Mouse (Mus musculus): ENCODE results near the gene Fkbp14. TPM values are rescaled to one million over a fixed set of nuclear protein-coding genes. Genes with fewer than 3 reads are reported as not detected.

The Fkbp14 gene
- polyA plus RNA-seq, 1 experiment from 2014 or later = 19.6 TPM

DNA sequence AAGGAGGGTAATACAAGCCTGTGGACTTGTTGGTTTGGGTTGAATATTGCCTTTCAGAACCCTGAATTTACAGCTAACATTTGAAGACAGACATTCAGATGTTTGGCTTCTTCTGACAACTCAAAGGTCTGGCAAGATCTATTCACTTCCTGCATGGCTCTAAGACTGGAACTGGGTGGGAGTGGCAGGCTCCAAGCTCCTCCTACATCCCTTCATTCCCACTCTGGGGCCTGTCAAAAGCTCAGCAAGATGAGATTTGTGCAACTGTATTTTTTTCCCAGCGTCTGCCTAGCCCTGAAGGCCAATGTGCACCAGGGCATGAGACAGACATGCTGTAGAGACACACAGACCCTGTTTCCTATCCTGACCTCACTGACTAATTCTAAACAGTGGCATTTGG lies 41.3 kb downstream of the Fkbp14 start:
- H3K36me3 ChIP-seq = no peaks in the 10 kb centered on the region
- H3K27me3 ChIP-seq (replicated peaks) = no peaks in the 10 kb centered on the region
- ATAC-seq (ENCODE audit: low FRiP score, low read depth) = no peak
- no peaks in the 10 kb centered on the region for H3K9me3 ChIP-seq
- no peak overlapping the region for H3K9ac ChIP-seq
- no peak overlapping the region for H3K27ac ChIP-seq
- H3K4me1 ChIP-seq = peaks cover 42% of the 10 kb centered on the region
- WGBS = 44% methylated on average over 1 of the region's 1 CpGs
- no peak overlapping the region for H3K4me2 ChIP-seq (replicated peaks)
- H3K4me3 ChIP-seq = no peak overlapping the region

GRCm38 (mm10) chr6:54554341-54555110 lies 42.6 kb downstream of the Fkbp14 start:
- 14% methylated on average over 8 of the region's 8 CpGs for WGBS
- Histone ChIP-seq H3K9ac (no peak overlapping the region), H3K27me3 (replicated peaks) (no peaks in the 10 kb centered on the region), H3K27ac (peak overlapping the region; percentile 38; the same call in 1 of the 2 replicates), H3K4me3 (no peak overlapping the region), H3K4me1 (peaks cover 42% of the 10 kb centered on the region), H3K4me2 (replicated peaks) (peak overlapping the region; percentile 26; the same call in 1 of the 2 replicates), H3K36me3 (no peaks in the 10 kb centered on the region), H3K9me3 (no peaks in the 10 kb centered on the region)
- peak; percentile 85 for ATAC-seq (ENCODE audit: low FRiP score, low read depth)

GRCm38 (mm10) chr6:54553632-54554031 lies 43.5 kb downstream of the Fkbp14 start:
- Histone ChIP-seq H3K27ac (peak overlapping the region; percentile 43; the same call in 1 of the 2 replicates), H3K4me1 (peaks cover 50% of the 10 kb centered on the region), H3K9me3 (no peaks in the 10 kb centered on the region), H3K9ac (no peak overlapping the region), H3K27me3 (replicated peaks) (no peaks in the 10 kb centered on the region), H3K4me3 (no peak overlapping the region), H3K36me3 (no peaks in the 10 kb centered on the region), H3K4me2 (replicated peaks) (no peak overlapping the region; the same call in 1 of the 2 replicates)
- 60% methylated on average over 2 of the region's 2 CpGs for WGBS
- ATAC-seq (ENCODE audit: low FRiP score, low read depth) = no peak

GRCm38 (mm10) chr6:54552721-54553413 lies 44.2 kb downstream of the Fkbp14 start:
- WGBS = 31% methylated on average over 9 of the region's 9 CpGs
- Histone ChIP-seq H3K9ac (no peak overlapping the region), H3K27me3 (replicated peaks) (no peaks in the 10 kb centered on the region), H3K9me3 (no peaks in the 10 kb centered on the region), H3K4me3 (no peak overlapping the region), H3K4me1 (peaks cover 55% of the 10 kb centered on the region), H3K36me3 (no peaks in the 10 kb centered on the region), H3K4me2 (replicated peaks) (no peak overlapping the region), H3K27ac (no peak overlapping the region)
- peak; percentile 49 for ATAC-seq (ENCODE audit: low FRiP score, low read depth)

DNA sequence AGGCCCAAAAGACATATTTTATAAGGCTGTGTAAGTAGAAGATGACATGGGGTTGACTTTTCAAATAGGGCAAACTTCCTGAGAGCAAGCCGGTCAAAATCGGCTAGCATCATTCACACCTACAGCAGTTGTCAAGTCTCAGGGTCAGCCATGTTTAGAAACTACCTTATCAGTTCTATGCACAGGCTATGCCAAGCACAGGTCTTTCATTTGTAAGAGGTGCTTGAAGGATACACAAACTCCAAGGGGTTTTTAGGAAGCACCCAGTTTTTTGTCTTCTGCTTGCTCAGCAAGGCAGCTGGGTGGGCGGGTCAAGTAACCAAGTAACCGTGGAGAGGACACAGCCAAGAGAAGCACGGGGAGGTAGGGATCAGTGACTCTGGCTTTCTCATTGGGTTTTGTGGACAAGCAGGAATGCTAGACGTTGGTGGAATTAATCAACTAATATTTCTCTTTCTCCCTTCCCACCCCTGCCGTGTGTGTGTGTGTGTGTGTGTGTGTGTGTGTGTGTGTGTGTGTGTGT lies 46.2 kb downstream of the Fkbp14 start:
- H3K27me3 ChIP-seq (replicated peaks) = no peaks in the 10 kb centered on the region
- no peak for ATAC-seq (ENCODE audit: low FRiP score, low read depth)
- no peak overlapping the region for H3K4me2 ChIP-seq (replicated peaks)
- WGBS = 68% methylated on average over 7 of the region's 7 CpGs
- no peaks in the 10 kb centered on the region for H3K36me3 ChIP-seq
- no peaks in the 10 kb centered on the region for H3K9me3 ChIP-seq
- H3K4me3 ChIP-seq = no peak overlapping the region
- H3K4me1 ChIP-seq = peaks cover 54% of the 10 kb centered on the region
- H3K9ac ChIP-seq = no peak overlapping the region
- no peak overlapping the region for H3K27ac ChIP-seq

DNA sequence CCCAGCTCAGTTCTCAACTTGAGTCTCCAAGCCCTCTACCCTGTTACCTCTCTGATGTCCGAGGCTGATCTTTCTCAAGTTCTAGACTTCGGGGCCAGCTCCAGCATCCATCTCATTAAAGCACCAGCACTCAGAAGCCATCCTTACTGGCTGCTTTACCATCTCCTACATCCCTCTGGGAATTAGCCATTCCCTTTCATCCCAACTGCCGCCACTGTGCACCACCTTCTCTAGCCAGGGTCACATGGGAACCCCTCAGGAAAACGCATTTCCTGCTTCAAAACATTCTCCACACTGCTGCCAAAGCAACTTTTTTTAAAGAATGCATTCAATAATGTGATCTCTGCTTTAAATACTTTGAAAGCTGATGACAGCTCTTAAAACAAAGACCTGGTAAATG lies 47.8 kb downstream of the Fkbp14 start:
- Histone ChIP-seq H3K9ac (no peak overlapping the region), H3K4me3 (no peak overlapping the region), H3K27me3 (replicated peaks) (no peaks in the 10 kb centered on the region), H3K4me2 (replicated peaks) (no peak overlapping the region), H3K9me3 (no peaks in the 10 kb centered on the region), H3K27ac (no peak overlapping the region), H3K36me3 (no peaks in the 10 kb centered on the region; the same call in 1 of the 2 replicates), H3K4me1 (peaks cover 39% of the 10 kb centered on the region)
- no peak for ATAC-seq (ENCODE audit: low FRiP score, low read depth)
- WGBS = 69% methylated on average over 4 of the region's 4 CpGs

GRCm38 (mm10) chr6:54548314-54549019 lies 48.6 kb downstream of the Fkbp14 start:
- Histone ChIP-seq H3K27ac (no peak overlapping the region), H3K4me3 (no peak overlapping the region), H3K36me3 (peaks cover 4% of the 10 kb centered on the region), H3K4me1 (peaks cover 31% of the 10 kb centered on the region), H3K27me3 (replicated peaks) (no peaks in the 10 kb centered on the region), H3K9ac (no peak overlapping the region), H3K9me3 (no peaks in the 10 kb centered on the region), H3K4me2 (replicated peaks) (no peak overlapping the region)
- ATAC-seq (ENCODE audit: low FRiP score, low read depth) = peak; percentile 43; the same call in 1 of the 2 replicates
- 72% methylated on average over 13 of the region's 13 CpGs for WGBS

GRCm38 (mm10) chr6:54543646-54544045 lies 53.5 kb downstream of the Fkbp14 start:
- no peak overlapping the region for H3K27ac ChIP-seq
- no peaks in the 10 kb centered on the region for H3K9me3 ChIP-seq
- no peak for ATAC-seq (ENCODE audit: low FRiP score, low read depth)
- H3K4me1 ChIP-seq = peaks cover 31% of the 10 kb centered on the region
- no peaks in the 10 kb centered on the region for H3K27me3 ChIP-seq (replicated peaks)
- H3K9ac ChIP-seq = no peak overlapping the region
- H3K4me2 ChIP-seq (replicated peaks) = no peak overlapping the region
- no peak overlapping the region for H3K4me3 ChIP-seq
- WGBS = 83% methylated on average over 2 of the region's 2 CpGs
- peaks cover 7% of the 10 kb centered on the region for H3K36me3 ChIP-seq

GRCm38 (mm10) chr6:54542836-54543235 lies 54.3 kb downstream of the Fkbp14 start:
- Histone ChIP-seq H3K9ac (no peak overlapping the region), H3K27ac (no peak overlapping the region), H3K9me3 (no peaks in the 10 kb centered on the region), H3K4me2 (replicated peaks) (no peak overlapping the region), H3K27me3 (replicated peaks) (no peaks in the 10 kb centered on the region), H3K36me3 (peaks cover 7% of the 10 kb centered on the region), H3K4me1 (peaks cover 32% of the 10 kb centered on the region), H3K4me3 (no peak overlapping the region)
- 84% methylated on average over 7 of the region's 7 CpGs for WGBS
- no peak for ATAC-seq (ENCODE audit: low FRiP score, low read depth)

DNA sequence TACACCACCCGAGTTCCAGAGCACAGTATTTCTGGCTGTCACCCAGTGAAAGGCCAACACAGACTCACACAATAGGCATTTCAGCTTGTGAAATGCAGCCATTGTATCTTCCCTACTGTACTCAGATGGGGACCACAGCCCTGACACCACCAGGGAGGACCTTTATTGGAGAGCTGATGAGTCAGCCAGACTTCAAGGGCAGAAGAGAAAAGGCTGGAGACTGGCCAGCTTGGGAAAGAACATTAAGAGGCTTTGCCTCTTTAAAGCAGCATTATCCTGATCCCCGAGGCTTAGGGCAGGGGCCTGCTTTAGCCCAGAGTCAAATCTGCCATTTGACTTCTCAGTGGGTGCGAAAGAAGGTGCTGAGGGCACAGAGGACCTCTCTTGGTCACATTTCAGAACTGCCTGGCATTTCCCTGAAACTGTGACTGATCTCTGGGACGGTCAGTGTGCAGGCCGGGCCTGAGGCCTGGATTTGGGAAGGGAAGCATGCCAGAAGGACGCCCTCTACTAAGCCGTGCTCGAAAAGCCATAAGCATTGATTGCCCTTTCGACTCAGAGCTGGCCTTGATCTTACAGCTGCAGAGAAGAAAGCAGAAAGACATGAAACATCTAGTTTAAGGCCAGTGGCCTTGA lies 56.7 kb downstream of the Fkbp14 start:
- Histone ChIP-seq H3K27ac (0 out of 2 replicates have a peak overlapping the region, but pooled peaks have one; percentile 7), H3K27me3 (replicated peaks) (no peaks in the 10 kb centered on the region), H3K4me1 (peaks cover 32% of the 10 kb centered on the region), H3K4me2 (replicated peaks) (no peak overlapping the region), H3K4me3 (no peak overlapping the region), H3K9ac (no peak overlapping the region), H3K9me3 (no peaks in the 10 kb centered on the region), H3K36me3 (peaks cover 7% of the 10 kb centered on the region)
- 0 out of 2 replicates have a peak, but pooled peaks have one; percentile 11 for ATAC-seq (ENCODE audit: low FRiP score, low read depth)
- 62% methylated on average over 9 of the region's 9 CpGs for WGBS

GRCm38 (mm10) chr6:54539396-54539795 lies 57.7 kb downstream of the Fkbp14 start:
- H3K9ac ChIP-seq = no peak overlapping the region
- H3K4me1 ChIP-seq = peaks cover 32% of the 10 kb centered on the region
- 78% methylated on average over 7 of the region's 7 CpGs for WGBS
- ATAC-seq (ENCODE audit: low FRiP score, low read depth) = no peak
- H3K27ac ChIP-seq = 0 out of 2 replicates have a peak overlapping the region, but pooled peaks have one; percentile 15
- peaks cover 7% of the 10 kb centered on the region for H3K36me3 ChIP-seq
- H3K4me3 ChIP-seq = no peak overlapping the region
- no peaks in the 10 kb centered on the region for H3K27me3 ChIP-seq (replicated peaks)
- H3K9me3 ChIP-seq = no peaks in the 10 kb centered on the region
- H3K4me2 ChIP-seq (replicated peaks) = no peak overlapping the region

Measured in neural tube, embryonic 12.5 days (tissue).